Mouse (Mus musculus): Measurements from ENCODE around the gene Usp44. TPM values are rescaled to one million over a fixed set of nuclear protein-coding genes. Genes with fewer than 3 reads are reported as not detected.
A peak's percentile ranks its signal among the peaks of the same experiment; 100 is the strongest.

The Usp44 gene
- polyA plus RNA-seq, 1 experiment from 2014 or later: 0.08 TPM

GRCm38 (mm10) chr10:93897043-93897646, 65.8 kb downstream of the Usp44 start, which contains the start of gene Metap2:
Metap2 (minus strand) TSS chr10:93897093.
- Histone ChIP-seq H3K9me3 (ENCODE audit: control insufficient read depth) (no peaks in the 10 kb centered on the region), H3K27ac (ENCODE audit: low read depth, low read length) (no peak within 1 kb of the TSS), H3K27me3 (replicated peaks; ENCODE audit: control insufficient read depth, insufficient read depth, low read length) (no peaks in the 10 kb centered on the region), H3K4me2 (replicated peaks; ENCODE audit: low read depth) (no peak within 1 kb of the TSS), H3K4me1 (replicated peaks; ENCODE audit: control insufficient read depth, insufficient read depth, low read length) (no peaks in the 10 kb centered on the region), H3K4me3 (ENCODE audit: low read depth, low read length) (no peak within 1 kb of the TSS), H3K36me3 (ENCODE audit: control insufficient read depth, insufficient read depth) (no peaks in the 10 kb centered on the region), H3K9ac (ENCODE audit: low read depth, low read length) (no peak within 1 kb of the TSS)
- ATAC-seq: no peak
- peak; percentile 29 for TF ChIP-seq CTCF (IDR thresholded peaks at IDR 0.05; ENCODE audit: low read depth)
- WGBS: 72% methylated on average over 7 of the region's 7 CpGs

- H3K4me1 ChIP-seq (replicated peaks; ENCODE audit: control insufficient read depth, insufficient read depth, low read length): no peaks in the 10 kb centered on the region
- H3K4me3 ChIP-seq (ENCODE audit: low read depth, low read length): no peak overlapping the region
- no peak overlapping the region for H3K27ac ChIP-seq (ENCODE audit: low read depth, low read length)
- H3K4me2 ChIP-seq (replicated peaks; ENCODE audit: low read depth): no peak overlapping the region
- no peak overlapping the region for H3K9ac ChIP-seq (ENCODE audit: low read depth, low read length)
- TF ChIP-seq CTCF (IDR thresholded peaks at IDR 0.05; ENCODE audit: low read depth): no peak
- peak; percentile 64 for ATAC-seq
- 32% methylated on average over 2 of the region's 2 CpGs for WGBS
- no peaks in the 10 kb centered on the region for H3K36me3 ChIP-seq (ENCODE audit: control insufficient read depth, insufficient read depth)
- H3K27me3 ChIP-seq (replicated peaks; ENCODE audit: control insufficient read depth, insufficient read depth, low read length): no peaks in the 10 kb centered on the region
- no peaks in the 10 kb centered on the region for H3K9me3 ChIP-seq (ENCODE audit: control insufficient read depth)
Observed at GRCm38 (mm10) chr10:93899303-93899702, 67.9 kb downstream of the Usp44 start.

- no peaks in the 10 kb centered on the region for H3K4me1 ChIP-seq (replicated peaks; ENCODE audit: control insufficient read depth, insufficient read depth, low read length)
- H3K9me3 ChIP-seq (ENCODE audit: control insufficient read depth): no peaks in the 10 kb centered on the region
- no peak overlapping the region for H3K4me3 ChIP-seq (ENCODE audit: low read depth, low read length)
- H3K9ac ChIP-seq (ENCODE audit: low read depth, low read length): no peak overlapping the region
- H3K36me3 ChIP-seq (ENCODE audit: control insufficient read depth, insufficient read depth): no peaks in the 10 kb centered on the region
- H3K27me3 ChIP-seq (replicated peaks; ENCODE audit: control insufficient read depth, insufficient read depth, low read length): no peaks in the 10 kb centered on the region
- no peak for ATAC-seq
- no peak overlapping the region for H3K4me2 ChIP-seq (replicated peaks; ENCODE audit: low read depth)
- 83% methylated on average over 11 of the region's 11 CpGs for WGBS
- no peak overlapping the region for H3K27ac ChIP-seq (ENCODE audit: low read depth, low read length)
- TF ChIP-seq CTCF (IDR thresholded peaks at IDR 0.05; ENCODE audit: low read depth): no peak
Observed at GRCm38 (mm10) chr10:93899907-93900306, 68.6 kb downstream of the Usp44 start.

GRCm38 (mm10) chr10:93907376-93907775, 76.0 kb downstream of the Usp44 start:
- H3K4me2 ChIP-seq (replicated peaks; ENCODE audit: low read depth): no peak overlapping the region
- WGBS: 66% methylated on average over 10 of the region's 10 CpGs
- H3K27me3 ChIP-seq (replicated peaks; ENCODE audit: control insufficient read depth, insufficient read depth, low read length): no peaks in the 10 kb centered on the region
- ATAC-seq: no peak
- no peak overlapping the region for H3K4me3 ChIP-seq (ENCODE audit: low read depth, low read length)
- TF ChIP-seq CTCF (IDR thresholded peaks at IDR 0.05; ENCODE audit: low read depth): no peak
- H3K27ac ChIP-seq (ENCODE audit: low read depth, low read length): no peak overlapping the region
- no peaks in the 10 kb centered on the region for H3K9me3 ChIP-seq (ENCODE audit: control insufficient read depth)
- no peaks in the 10 kb centered on the region for H3K4me1 ChIP-seq (replicated peaks; ENCODE audit: control insufficient read depth, insufficient read depth, low read length)
- H3K36me3 ChIP-seq (ENCODE audit: control insufficient read depth, insufficient read depth): no peaks in the 10 kb centered on the region
- no peak overlapping the region for H3K9ac ChIP-seq (ENCODE audit: low read depth, low read length)

Other genes starting within 250 kb of the Usp44 start
- gene Snrpf, start 241.8 kb upstream of the Usp44 start, polyA plus RNA-seq (2015; fragmentation: Nextera tagmentation; extraction: Ambion mirVana): 56.1 and 57.9 TPM in 2 replicates
- 0.10 and 0.25 TPM in 2 replicates for gene Ntn4, start 190.9 kb upstream of the Usp44 start, polyA plus RNA-seq (2015; fragmentation: Nextera tagmentation; extraction: Ambion mirVana)
- gene Metap2, start 65.5 kb downstream of the Usp44 start, polyA plus RNA-seq (2015; fragmentation: Nextera tagmentation; extraction: Ambion mirVana): 119 and 134 TPM in 2 replicates
- 10.2 and 10.6 TPM in 2 replicates for gene Vezt, start 204.3 kb downstream of the Usp44 start, polyA plus RNA-seq (2015; fragmentation: Nextera tagmentation; extraction: Ambion mirVana)
- 2.2 and 2.5 TPM in 2 replicates for gene Fgd6, start 204.4 kb downstream of the Usp44 start, polyA plus RNA-seq (2015; fragmentation: Nextera tagmentation; extraction: Ambion mirVana)

Data from intestine, postnatal 0 days (tissue).